Mouse (Mus musculus): Measurements from ENCODE around the gene Zfp536.

DNA sequence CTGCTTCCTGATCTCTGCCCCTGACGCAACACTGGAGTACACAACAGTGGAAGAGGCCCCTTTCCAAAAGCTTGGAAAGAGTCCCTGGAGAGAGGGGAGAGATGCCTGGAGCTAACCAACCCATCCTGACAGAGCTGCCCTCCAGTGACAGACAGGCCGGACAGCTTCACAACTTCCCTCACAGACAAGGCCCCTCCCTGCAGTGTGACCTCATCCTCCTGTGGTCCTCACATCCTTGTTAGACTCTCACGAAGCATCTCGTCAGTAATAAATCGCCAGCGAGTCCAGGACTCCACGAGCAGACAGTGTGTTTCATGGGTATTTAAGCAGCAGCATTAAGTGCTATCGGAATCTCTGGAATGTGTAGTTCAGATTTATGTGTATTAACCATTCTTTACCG, 207.4 kb downstream of the Zfp536 start:
- TF ChIP-seq CTCF (IDR thresholded peaks at IDR 0.05; ENCODE audit: borderline replicate concordance, control insufficient read depth, extremely low read depth, insufficient read depth, low read length, poor library complexity) (no peak), POLR2A (IDR thresholded peaks at IDR 0.05; ENCODE audit: control insufficient read depth, extremely low read depth, insufficient read depth, low read length, poor library complexity) (no peak)

Data from thymus, adult 2 months (tissue).